Mouse (Mus musculus) retina, postnatal 7 days (tissue): ENCODE results near the gene 4933406M09Rik.

ENCODE experiments used
- DNase-seq: peaks from one replicate; pipeline ENCODE4 v3.0.0-alpha.2; 2012; ENCODE audit warnings: low read depth, low spot score

Gene 4933406M09Rik

GRCm38 (mm10) chr1:134433002-134433401, 47.3 kb downstream of the 4933406M09Rik start:
- no peak for DNase-seq

- DNase-seq: no peak
Measured at GRCm38 (mm10) chr1:134433473-134433872, 47.7 kb downstream of the 4933406M09Rik start.

DNA sequence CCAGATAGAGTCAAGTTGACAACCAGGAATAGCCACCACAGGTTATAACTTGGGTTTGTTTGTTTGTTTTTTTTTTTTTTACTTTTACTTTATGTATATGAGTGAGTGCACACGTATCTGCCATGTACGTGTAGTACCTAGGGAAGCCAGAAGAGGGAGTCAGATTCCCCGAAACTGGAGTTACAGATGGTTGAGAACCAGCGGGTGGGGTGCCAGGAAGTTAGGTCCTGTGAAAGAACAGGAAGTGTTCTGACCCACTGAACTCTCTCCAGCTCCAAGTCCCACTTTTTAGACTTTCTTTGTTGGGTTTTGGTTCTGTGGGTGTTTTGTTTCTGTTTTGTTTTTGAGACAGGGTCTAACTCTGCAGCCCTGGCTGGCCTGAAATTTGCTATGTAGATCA, 49.7 kb downstream of the 4933406M09Rik start:
- no peak for DNase-seq

GRCm38 (mm10) chr1:134440437-134440836, 54.7 kb downstream of the 4933406M09Rik start:
- no peak for DNase-seq
